Mouse (Mus musculus) liver, embryonic 16.5 days (tissue): ENCODE results near the gene Kansl1l. TPM values are rescaled to one million over a fixed set of nuclear protein-coding genes. Genes with fewer than 3 reads are reported as not detected.

Source experiments
- polyA plus RNA-seq: library from polyadenylated mRNA; unstranded; fragments of >200 nt; fragmentation: Nextera tagmentation; extraction: Ambion mirVana; gene quantifications from 2 replicates; pipeline ENCODE4 v1.2.1, GENCODE M21; 2015

The Kansl1l gene
- polyA plus RNA-seq, 1 experiment from 2014 or later = 3.7 TPM

Other genes starting within 250 kb of the Kansl1l start
- gene Rpe, start 116.7 kb downstream of the Kansl1l start, polyA plus RNA-seq = 22.6 and 27.9 TPM in 2 replicates
- 175 and 181 TPM in 2 replicates for gene Acadl, start 45.7 kb upstream of the Kansl1l start, polyA plus RNA-seq
- 37.0 and 86.2 TPM in 2 replicates for gene Myl1, start 127.8 kb upstream of the Kansl1l start, polyA plus RNA-seq
- 21.0 and 21.5 TPM in 2 replicates for gene Lancl1, start 221.3 kb upstream of the Kansl1l start, polyA plus RNA-seq